Mouse (Mus musculus) stomach, postnatal 0 days (tissue): ENCODE results near the gene Umps. TPM values are rescaled to one million over a fixed set of nuclear protein-coding genes. Genes with fewer than 3 reads are reported as not detected.

Source experiments
- ATAC-seq: fragments of 200-750 bp; cut with Nextera tagmentation; 2 replicates; pipeline ENCODE4 v1.8.0; 2017; ENCODE audit not compliant: low FRiP score, low TSS enrichment
- DNase-seq: peaks from one replicate; pipeline ENCODE4 v3.0.0-alpha.2; 2016; ENCODE audit warnings: low spot score
- H3K27ac ChIP-seq: fragments of 300-500 bp; sonication (generic); replicated peaks from 2 replicates; pipeline ENCODE4 v1.5.1; 2014; ENCODE audit warnings: mild to moderate bottlenecking, control low read depth
- H3K27me3 ChIP-seq: fragments of 300-500 bp; sonication (generic); 2 replicates; pipeline ENCODE4 v1.6.1; 2014; ENCODE audit warnings: low read length; ENCODE audit not compliant: control insufficient read depth, insufficient read depth
- H3K36me3 ChIP-seq: fragments of 300-500 bp; sonication (generic); 2 replicates; pipeline ENCODE4 v1.6.1; 2014; ENCODE audit warnings: low read length, mixed read lengths; ENCODE audit not compliant: control insufficient read depth, insufficient read depth
- H3K4me1 ChIP-seq: fragments of 300-500 bp; sonication (generic); replicated peaks from 2 replicates; pipeline ENCODE4 v1.6.1; 2014; ENCODE audit warnings: antibody characterized with exemption; ENCODE audit not compliant: control insufficient read depth, insufficient read depth
- H3K4me2 ChIP-seq: fragments of 300-500 bp; sonication (generic); replicated peaks from 2 replicates; pipeline ENCODE4 v1.6.1; 2014; ENCODE audit warnings: low read depth, mild to moderate bottlenecking, control low read depth, moderate library complexity
- H3K4me3 ChIP-seq: fragments of 300-500 bp; sonication (generic); 2 replicates; pipeline ENCODE4 v1.5.1; 2014; ENCODE audit warnings: low read depth, low read length, control low read depth
- H3K9ac ChIP-seq: fragments of 300-500 bp; sonication (generic); 2 replicates; pipeline ENCODE4 v1.6.1; 2014; ENCODE audit warnings: mild to moderate bottlenecking, low read length, control low read depth, mixed read lengths
- H3K9me3 ChIP-seq: fragments of 300-500 bp; sonication (generic); 2 replicates; pipeline ENCODE4 v1.6.1; 2016; ENCODE audit warnings: low read length; ENCODE audit not compliant: control insufficient read depth
- CTCF ChIP-seq: IDR thresholded peaks from 2 replicates; pipeline ENCODE4 v1.5.1; 2016; ENCODE audit warnings: antibody characterized with exemption, low read depth, mild to moderate bottlenecking, moderate library complexity
- EP300 ChIP-seq: optimal IDR thresholded peaks from 2 replicates; pipeline ENCODE3; 2016; ENCODE audit warnings: antibody characterized with exemption
- WGBS: fragments of 180-500 bp; shearing (Covaris S2); extraction: QIAGEN DNeasy Blood & Tissue Kit; methylation state at CpG from one replicate; pipeline ENCODE4 v1.1.7; 2014; 5-methylcytosine and 5-hydroxymethylcytosine counted together
- polyA plus RNA-seq: library from polyadenylated mRNA; unstranded; fragments of >200 nt; fragmentation: Nextera tagmentation; extraction: Ambion mirVana; gene quantifications from 2 replicates; pipeline ENCODE4 v1.2.1, GENCODE M21; 2015

Umps gene
- polyA plus RNA-seq, 1 experiment from 2014 or later = 24.0 TPM

DNA sequence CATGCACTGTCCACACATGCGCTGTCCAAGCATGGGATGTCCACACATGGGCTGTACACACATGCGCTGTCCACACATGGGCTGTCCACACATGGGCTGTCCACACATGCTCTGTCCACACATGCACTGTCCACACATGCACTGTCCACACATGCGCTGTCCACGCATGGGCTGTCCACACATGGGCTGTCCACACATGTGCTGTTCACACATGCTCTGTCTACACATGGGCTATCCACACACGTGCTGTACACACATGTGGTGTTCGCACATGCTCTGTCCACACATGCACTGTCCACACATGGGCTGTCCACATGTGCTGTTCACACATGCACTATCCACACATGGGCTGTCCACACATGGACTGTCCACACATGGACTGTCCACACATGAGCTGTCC is 16.9 kb upstream of the Umps start:
- WGBS = 97% methylated on average over 6 of the region's 6 CpGs
- no peaks in the 10 kb centered on the region for H3K36me3 ChIP-seq
- TF ChIP-seq CTCF = no peak
- TF ChIP-seq EP300 = no peak

DNA sequence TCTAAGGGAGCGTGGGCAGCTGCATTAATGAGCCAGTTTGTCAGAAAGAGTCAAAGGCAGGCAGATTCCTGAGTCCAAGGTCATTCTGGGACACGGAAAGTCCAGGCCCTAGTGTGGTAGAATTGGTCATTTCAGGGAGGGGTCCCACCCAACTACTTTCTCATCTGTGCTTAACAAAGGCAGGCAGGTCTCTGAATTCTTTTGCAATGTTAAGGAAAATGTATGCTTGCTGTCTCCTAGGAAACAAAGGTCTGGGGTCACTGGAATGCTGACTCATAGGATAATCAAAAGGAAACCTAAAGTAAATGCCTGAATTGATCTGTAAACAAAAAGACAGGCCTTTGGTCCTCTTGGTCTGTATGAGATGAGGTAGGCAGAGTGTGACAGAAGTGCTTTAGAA is 13.0 kb upstream of the Umps start:
- no peaks in the 10 kb centered on the region for H3K27me3 ChIP-seq
- no peak overlapping the region for H3K4me3 ChIP-seq
- ATAC-seq (peak; percentile 47; the same call in 1 of the 2 replicates), DNase-seq (no peak)
- no peak overlapping the region for H3K27ac ChIP-seq
- H3K4me2 ChIP-seq = no peak overlapping the region
- TF ChIP-seq CTCF (no peak), EP300 (no peak)
- H3K36me3 ChIP-seq = no peaks in the 10 kb centered on the region
- H3K4me1 ChIP-seq = no peaks in the 10 kb centered on the region
- H3K9ac ChIP-seq = no peak overlapping the region
- no peaks in the 10 kb centered on the region for H3K9me3 ChIP-seq
- WGBS = 47% methylated on average over 2 of the region's 2 CpGs

More for the DNA sequence above, 16.9 kb upstream of the Umps start:
- no peak overlapping the region for H3K9ac ChIP-seq
- H3K9me3 ChIP-seq = no peaks in the 10 kb centered on the region
- H3K4me2 ChIP-seq = no peak overlapping the region
- no peaks in the 10 kb centered on the region for H3K4me1 ChIP-seq
- H3K4me3 ChIP-seq = no peak overlapping the region
- ATAC-seq (no peak), DNase-seq (no peak)
- H3K27me3 ChIP-seq = no peaks in the 10 kb centered on the region
- no peak overlapping the region for H3K27ac ChIP-seq

- DNase-seq (no peak), ATAC-seq (no peak; the same call in 1 of the 2 replicates)
- peak overlapping the region; percentile 92 for H3K4me2 ChIP-seq
- H3K27me3 ChIP-seq = no peaks in the 10 kb centered on the region
- peak overlapping the region; percentile 76 for H3K9ac ChIP-seq
- H3K4me3 ChIP-seq = peak overlapping the region; percentile 75
- 52% methylated on average over 2 of the region's 2 CpGs for WGBS
- peak overlapping the region; percentile 82; the same call in 1 of the 2 replicates for H3K27ac ChIP-seq
- H3K4me1 ChIP-seq = no peaks in the 10 kb centered on the region
- no peak for TF ChIP-seq EP300
- TF ChIP-seq CTCF = no peak
- no peaks in the 10 kb centered on the region for H3K9me3 ChIP-seq
- H3K36me3 ChIP-seq = no peaks in the 10 kb centered on the region
Observed at GRCm38 (mm10) chr16:33967283-33967640, 424 bp upstream of the Umps start.

- Histone ChIP-seq H3K4me3 (peak overlapping the region; percentile 75), H3K9ac (peak overlapping the region; percentile 76), H3K27ac (peak overlapping the region; percentile 82), H3K9me3 (no peaks in the 10 kb centered on the region), H3K4me1 (no peaks in the 10 kb centered on the region), H3K36me3 (peaks cover 4% of the 10 kb centered on the region), H3K27me3 (no peaks in the 10 kb centered on the region), H3K4me2 (peak overlapping the region; percentile 92)
- ATAC-seq (peak; percentile 37), DNase-seq (no peak)
- TF ChIP-seq CTCF (no peak), EP300 (no peak)
- 4% methylated on average over 15 of the region's 15 CpGs for WGBS
Observed at GRCm38 (mm10) chr16:33965878-33966537, 830 bp downstream of the Umps start.

GRCm38 (mm10) chr16:33963509-33963908 is 3.3 kb downstream of the Umps start:
- H3K36me3 ChIP-seq = peaks cover 6% of the 10 kb centered on the region
- peak; percentile 86 for ATAC-seq

GRCm38 (mm10) chr16:33954793-33955192 is 12.0 kb downstream of the Umps start:
- H3K36me3 ChIP-seq = peaks cover 13% of the 10 kb centered on the region
- H3K4me3 ChIP-seq = no peak overlapping the region
- H3K27me3 ChIP-seq = no peaks in the 10 kb centered on the region
- H3K9ac ChIP-seq = no peak overlapping the region
- DNase-seq (no peak), ATAC-seq (no peak)
- no peak overlapping the region for H3K4me2 ChIP-seq
- WGBS = 94% methylated on average over 1 of the region's 1 CpGs
- no peaks in the 10 kb centered on the region for H3K4me1 ChIP-seq
- H3K9me3 ChIP-seq = no peaks in the 10 kb centered on the region
- no peak overlapping the region for H3K27ac ChIP-seq
- TF ChIP-seq EP300 (no peak), CTCF (no peak)

More at GRCm38 (mm10) chr16:33963509-33963908, 3.3 kb downstream of the Umps start:
- TF ChIP-seq EP300 (no peak), CTCF (no peak)
- Histone ChIP-seq H3K9me3 (no peaks in the 10 kb centered on the region), H3K4me3 (no peak overlapping the region), H3K27me3 (no peaks in the 10 kb centered on the region), H3K4me1 (no peaks in the 10 kb centered on the region), H3K9ac (no peak overlapping the region), H3K27ac (no peak overlapping the region), H3K4me2 (no peak overlapping the region)
- peak; percentile 66 for DNase-seq
- 54% methylated on average over 6 of the region's 6 CpGs for WGBS
